Mouse (Mus musculus): ENCODE measurements around the gene Prkce.

Prkce gene

DNA sequence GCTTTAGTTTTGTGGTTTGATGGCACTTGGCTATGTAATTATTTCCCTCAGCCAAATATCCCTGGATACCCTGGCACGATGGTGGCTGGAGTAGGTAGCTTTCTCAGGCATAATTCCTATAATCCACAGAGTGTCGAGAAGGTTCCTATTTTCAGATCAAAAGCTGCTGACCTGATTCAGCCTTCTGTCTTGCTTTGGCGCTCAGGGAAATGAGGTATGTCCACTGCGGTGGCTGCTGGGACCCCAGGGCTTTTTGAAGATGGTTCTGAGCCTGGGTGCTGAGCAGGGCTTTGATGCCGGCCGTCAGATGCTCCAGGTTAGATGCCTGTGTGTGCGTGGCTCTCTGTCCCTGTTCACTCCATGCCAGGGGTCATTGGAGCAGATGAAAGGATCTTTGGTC lies 59.0 kb downstream of the Prkce start:
- DNase-seq, result no peak

GRCm38 (mm10) chr17:86227389-86227788 lies 59.8 kb downstream of the Prkce start:
- no peak for DNase-seq

DNA sequence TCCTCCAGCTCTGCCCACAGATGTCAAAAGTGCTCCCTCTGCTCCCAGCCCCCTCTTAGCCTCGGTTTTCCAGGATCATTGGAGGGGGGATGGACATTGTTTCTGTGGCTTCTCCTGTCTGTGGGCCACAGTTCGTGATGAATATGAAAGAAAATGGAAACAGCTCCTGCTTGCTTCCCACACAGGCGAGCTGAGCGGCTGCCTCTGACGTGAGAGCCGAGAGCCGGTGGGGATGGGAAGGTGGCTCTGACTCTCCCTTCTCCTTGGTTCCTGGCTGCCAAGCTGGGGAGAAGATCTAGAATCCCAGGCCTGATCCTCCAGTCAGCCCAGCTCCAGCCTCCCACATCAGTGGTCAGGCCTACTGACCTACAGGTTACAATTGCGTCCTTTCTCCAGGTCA lies 61.3 kb downstream of the Prkce start:
- no peak for DNase-seq

GRCm38 (mm10) chr17:86230141-86230633 lies 62.6 kb downstream of the Prkce start:
- DNase-seq, result no peak

- DNase-seq, result peak; percentile 23 to 46
These were observed 64.2 kb downstream of the Prkce start for GRCm38 (mm10) chr17:86231741-86232179.

GRCm38 (mm10) chr17:86232248-86232647 lies 64.7 kb downstream of the Prkce start:
- no peak for DNase-seq

DNA sequence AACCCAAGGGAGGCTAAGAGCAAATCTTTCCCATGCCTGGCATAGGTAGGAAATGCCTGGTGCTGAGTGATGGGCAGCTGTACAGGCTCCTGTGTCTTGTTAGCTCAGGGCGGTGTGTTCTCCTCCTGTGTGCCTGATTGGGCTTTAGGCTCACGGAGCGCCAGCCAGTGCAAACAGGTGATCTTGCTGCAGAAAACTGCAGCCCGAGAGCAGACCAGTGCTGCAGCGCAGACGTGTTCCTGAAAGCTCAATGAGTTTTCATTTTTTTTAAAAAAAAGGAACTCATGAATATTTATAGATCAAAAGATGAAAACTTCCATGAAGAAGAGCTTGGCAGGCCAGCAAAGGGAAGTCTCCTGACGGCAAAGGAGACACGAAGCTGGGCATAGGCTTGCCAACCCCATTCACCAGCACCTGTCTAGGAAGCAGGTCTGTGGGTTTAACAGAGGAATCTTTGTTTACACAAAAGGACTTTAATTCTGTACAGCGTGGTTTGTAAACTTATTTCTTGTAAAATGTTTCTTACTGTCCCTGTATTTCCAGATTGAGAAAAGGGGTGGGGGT lies 67.1 kb downstream of the Prkce start:
- no peak for DNase-seq

DNA sequence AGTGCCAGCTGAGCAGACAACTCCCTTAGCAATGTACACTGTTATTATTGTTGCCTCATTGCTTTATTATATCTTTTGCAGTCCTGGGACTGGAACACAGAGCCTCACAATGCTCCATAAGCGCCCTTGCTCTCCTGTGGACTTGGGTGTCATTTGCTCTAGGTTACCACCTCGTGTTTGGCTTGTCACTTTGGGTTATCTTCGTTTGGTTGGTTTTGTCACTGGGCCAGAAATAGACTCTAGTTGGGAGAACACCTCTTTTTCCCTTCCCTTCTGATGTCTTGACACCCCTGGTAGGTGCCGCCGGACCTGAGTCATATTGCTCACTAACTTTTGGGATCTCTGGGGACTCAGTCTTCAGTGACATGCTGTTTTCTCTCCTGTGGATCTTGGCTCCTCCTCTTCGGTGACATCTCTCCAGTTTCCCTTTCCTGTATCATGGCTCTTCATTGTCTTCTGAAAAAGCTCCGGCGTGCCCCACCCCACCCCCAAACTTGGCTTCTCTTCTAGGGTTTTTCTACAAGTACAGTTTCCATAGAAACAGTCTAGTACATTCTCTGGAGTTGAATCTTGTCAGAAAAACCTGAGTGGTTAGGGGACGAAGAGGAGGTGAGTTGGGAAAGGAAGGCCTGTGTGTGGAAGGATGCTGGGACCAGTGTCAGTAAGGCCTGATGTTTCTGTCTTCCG lies 68.6 kb downstream of the Prkce start:
- peak in 1 of 2 experiments; percentile 35 for DNase-seq

DNA sequence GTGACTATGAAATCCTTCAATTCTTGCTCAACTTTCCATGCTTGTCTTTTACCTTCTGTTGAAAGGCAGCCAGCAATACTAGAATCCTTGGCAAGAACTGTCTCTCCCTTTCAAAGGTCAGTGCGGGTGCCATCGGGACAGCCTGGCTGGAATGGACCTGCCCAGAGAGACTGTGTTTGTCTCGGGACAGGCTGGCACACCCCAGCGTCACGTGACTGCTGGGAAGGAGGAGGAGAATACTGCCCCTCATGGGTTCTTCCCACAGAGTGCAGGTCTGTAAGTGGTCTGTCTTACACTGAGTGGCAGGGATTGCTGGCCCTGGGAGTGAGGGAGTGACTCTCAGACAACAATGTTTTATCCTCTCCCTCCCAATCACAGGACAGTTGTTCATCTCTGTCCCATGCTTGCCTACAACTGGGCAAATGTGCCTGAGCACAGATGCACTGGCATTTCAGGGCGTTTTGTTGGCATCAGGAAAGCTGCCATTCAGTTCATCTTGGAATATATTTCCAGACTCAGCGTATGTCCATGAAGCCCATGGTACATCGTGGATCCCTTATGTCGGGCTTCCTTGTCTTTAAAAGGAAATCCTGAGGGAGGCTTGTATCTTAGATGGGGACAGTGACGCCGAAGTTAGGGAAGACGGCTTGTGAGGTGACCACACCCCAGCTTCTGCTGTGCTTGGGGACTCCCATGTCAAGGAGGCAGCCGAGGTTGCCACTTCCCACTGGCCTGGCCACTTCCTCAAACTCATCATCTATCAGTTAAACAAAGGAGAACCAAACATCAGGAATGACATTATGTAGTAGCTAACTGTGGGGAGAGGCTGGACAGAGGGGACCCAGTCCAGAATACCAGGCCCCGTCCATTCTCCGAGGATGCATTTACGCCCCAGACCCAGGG lies 69.5 kb downstream of the Prkce start:
- DNase-seq, result peak; percentile 55 to 75

DNA sequence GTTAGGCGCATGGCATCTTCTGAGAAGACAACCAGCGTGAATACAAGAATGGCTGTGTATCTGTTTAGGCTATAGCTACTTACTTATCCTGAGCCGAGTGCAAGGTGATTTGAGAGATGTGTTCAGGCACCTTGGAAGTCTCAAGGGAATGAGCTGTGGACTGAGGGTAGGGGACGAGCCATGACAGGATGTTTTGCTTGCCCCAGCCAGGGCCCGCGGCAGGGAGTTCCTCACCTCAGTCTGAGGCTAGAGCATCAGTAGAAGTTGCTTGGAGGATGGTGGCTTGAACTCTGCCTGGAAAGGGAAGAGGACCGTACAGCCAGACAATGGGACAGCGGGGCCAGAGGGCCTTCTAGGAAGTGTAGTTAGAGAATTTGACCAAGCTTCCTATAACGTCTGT lies 74.7 kb downstream of the Prkce start:
- no peak for DNase-seq

GRCm38 (mm10) chr17:86243109-86243527 lies 75.5 kb downstream of the Prkce start:
- DNase-seq, result peak in 1 of 2 experiments; percentile 41

DNA sequence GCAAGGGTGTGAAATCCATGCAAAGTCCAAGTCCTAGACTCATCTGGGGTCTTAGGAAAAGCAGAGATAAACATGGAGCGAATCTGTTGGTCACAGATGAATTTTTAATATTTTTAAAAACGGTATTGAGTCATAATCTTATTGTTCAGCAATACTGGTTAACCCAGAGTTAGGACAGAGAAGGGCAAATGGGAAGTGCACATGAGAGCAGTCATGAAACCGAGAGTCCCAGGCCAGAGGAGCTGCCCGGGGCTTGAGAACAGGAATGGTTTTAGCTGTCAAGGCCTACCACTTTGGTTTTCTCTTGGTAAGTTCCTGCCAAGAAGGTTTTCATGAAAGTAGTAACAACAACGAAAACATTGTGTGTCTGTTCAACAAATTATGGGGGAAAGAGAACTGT lies 76.8 kb downstream of the Prkce start:
- no peak for DNase-seq

GRCm38 (mm10) chr17:86248832-86249231 lies 81.2 kb downstream of the Prkce start:
- no peak for DNase-seq

DNA sequence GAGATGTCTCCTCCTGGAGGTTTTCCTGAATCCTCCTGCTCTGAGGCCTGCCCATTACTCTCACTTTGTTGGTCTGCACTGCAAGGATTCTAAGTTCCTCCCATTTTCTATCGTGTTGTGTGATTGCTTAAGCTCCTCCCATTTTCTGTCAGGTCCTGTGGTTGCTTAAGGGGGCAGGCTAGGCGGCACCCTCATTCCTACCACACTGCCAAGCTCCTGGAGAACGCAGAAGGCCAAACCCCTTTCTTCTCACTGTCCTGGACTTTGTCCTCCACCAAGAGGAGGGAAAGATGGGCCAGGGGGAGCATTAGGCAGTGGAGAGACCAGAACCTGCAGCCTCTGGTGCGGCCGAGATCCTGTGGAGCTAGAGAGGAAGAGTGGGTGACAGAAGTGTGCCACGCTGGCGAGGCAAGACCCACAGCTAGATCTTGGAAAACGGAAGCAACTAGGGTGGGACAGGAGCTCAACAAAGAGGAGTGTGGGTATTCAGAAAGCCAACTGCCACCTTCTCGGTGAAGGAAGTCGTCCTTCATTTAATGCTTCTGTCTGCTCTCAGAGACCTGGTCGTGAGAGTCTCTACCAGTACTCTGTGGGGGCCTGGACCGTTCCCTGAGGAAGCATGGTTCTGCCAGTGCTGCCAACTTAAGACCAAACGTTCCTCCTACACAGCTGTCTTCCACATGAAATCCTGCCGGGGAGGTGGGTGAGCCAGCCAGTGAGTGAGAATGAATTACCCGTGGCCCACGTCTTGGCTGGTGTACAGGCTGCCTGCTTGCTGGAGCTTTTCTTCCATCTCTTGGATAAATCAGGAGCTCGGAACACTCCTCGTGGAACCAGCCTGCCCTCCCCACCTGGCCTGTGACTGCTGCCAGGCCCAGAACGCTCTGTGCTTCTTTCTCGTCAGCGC lies 82.2 kb downstream of the Prkce start:
- no peak for DNase-seq

DNA sequence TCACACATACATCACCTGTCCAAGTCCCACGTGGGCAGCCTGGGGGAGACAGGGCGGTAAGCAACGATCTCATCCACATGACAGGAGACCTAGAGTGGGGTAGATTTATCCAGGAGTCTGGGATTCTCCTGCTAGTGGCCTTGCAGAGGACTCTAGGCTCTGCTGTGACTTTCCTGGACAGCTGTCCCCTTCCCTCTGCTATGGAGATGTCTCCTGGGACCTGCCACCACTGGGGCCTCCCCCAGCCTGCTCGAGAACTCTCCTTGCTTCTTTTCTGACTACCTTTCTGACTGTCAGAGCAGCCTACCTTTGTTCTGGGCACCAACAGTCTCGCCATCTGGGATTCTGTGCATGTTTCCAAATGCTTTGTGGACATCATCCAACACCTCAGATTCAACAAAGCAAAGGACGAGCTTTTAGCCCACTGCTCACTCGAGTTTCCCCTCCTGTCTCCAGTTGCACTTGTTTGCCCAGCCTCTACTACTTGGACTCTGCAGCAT lies 82.9 kb downstream of the Prkce start:
- DNase-seq, result no peak

DNA sequence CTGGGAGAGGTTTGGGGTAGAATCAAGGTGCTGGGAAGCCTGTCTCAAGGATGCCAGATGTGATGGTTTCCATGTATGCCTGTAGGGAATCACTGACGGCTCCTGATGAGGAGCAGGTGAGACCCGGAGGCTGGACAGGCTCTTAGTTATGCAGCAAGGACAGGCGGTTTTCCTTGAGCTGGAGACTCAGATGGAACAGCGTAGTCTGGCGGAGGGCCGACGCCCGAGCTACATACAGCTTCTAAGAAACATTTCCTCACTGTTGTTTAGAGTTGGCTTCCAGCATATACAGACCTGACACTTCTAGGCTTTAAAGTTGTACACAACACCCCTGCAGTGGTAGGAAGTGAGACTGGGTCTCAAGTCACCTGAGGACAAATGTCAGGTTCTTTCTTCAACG lies 86.3 kb downstream of the Prkce start:
- no peak for DNase-seq

GRCm38 (mm10) chr17:86254285-86254684 lies 86.7 kb downstream of the Prkce start:
- no peak for DNase-seq

- DNase-seq, result no peak
These were observed 87.4 kb downstream of the Prkce start for GRCm38 (mm10) chr17:86254978-86255377.

GRCm38 (mm10) chr17:86256730-86257131 lies 89.1 kb downstream of the Prkce start:
- DNase-seq, result peak in 1 of 2 experiments; percentile 44

DNA sequence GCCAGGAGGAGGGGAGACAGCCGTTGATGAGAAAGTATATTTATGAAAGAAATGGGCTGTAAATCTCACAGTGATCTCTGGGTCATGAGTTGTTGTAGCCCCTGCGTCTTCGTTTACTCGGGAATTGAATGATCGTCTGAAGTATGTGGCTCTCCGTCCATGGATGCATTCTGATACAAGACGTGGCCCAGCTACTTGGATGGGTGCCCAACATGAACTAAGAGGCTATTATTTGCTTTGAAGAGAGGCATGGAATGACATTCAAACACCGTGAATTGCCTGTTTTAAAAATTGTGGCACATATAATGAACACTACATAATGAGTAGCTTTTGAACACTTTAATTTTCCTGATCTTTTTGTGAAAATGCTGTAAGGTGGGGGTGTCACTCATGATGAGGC lies 93.5 kb downstream of the Prkce start:
- DNase-seq, result peak; percentile 35 to 54

GRCm38 (mm10) chr17:86263985-86264649 lies 96.5 kb downstream of the Prkce start:
- no peak for DNase-seq

DNA sequence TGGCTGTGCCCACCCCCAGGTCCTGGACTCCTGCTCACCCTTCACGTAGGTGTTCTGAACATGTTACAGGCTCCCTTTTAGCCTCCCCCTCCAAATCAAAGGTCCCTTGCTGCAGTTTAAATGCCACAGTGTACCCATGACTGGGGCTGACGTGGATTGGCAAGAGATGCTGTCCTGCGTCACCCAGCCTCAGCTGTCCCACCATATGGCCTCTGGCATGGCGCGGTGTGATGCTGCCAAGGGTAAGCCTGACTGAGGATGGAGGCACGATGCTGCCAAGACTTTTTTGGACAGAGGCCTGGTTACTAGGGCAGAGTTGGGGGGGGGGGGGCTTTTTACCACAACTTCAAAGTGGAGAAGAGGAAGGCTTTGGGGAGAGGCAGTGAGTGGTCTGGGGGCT lies 98.5 kb downstream of the Prkce start:
- DNase-seq, result no peak
